Mouse (Mus musculus): ENCODE results near the gene Olfr618.
"Not testable (repeated sequence)": the region's sequence is repeated elsewhere in the genome, so short reads cannot be mapped to it uniquely, and the experiment has no call there.

Gene Olfr618

GRCm38 (mm10) chr7:103589803-103590202 lies at the start of gene Olfr618:
Gene Olfr618 (plus strand): TSS chr7:103590103.
- in situ Hi-C loops (cut with MseI, MboI) = no loop called here

DNA sequence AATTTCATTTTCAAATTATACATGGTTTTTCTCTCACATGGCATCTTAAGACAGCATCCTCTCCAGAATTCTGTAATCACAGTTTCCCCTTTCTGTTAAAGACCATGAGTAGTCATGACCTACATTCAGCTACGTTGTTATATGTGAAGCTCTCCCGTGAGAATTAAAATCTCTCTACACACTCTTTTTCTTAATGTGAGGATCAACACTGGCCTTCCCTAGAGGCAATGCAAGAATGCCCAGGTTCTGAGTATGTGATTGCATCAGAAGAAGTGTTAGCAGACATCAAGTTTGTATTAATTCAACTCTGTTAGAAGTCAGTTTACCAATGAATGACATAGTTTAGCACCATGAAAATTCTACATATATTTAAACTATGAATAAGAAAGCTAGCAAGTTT lies 47.3 kb upstream of the Olfr618 start, which contains the start of gene Olfr612:
Olfr612 (minus strand) TSS at position 101 of the 400 bp plus-strand sequence.
- in situ Hi-C loops (cut with MseI, MboI) = not testable (repeated sequence)

DNA sequence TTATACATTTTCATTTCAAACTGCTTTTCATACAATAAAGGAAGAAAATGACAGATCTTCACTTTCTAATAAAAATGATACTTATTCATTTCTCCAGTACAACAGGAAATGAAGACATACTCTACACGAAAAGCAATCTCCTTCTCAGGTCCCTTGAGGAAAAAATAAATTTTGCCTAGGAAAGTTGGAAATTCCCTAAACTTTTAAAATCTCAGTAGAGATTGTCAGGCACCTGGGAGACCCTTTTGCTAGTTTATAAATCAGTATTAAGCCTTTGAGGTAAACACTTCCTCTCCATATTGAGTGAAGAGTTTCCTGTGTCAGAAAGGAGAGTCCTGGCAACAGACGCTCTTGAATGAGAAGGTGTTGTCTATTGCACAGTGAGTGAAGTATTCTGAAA lies 42.1 kb upstream of the Olfr618 start, which contains the start of gene Olfr613:
Olfr613 (plus strand) TSS at position 301 of the 400 bp plus-strand sequence.
- in situ Hi-C loops (cut with MseI, MboI) = no loop called here

DNA sequence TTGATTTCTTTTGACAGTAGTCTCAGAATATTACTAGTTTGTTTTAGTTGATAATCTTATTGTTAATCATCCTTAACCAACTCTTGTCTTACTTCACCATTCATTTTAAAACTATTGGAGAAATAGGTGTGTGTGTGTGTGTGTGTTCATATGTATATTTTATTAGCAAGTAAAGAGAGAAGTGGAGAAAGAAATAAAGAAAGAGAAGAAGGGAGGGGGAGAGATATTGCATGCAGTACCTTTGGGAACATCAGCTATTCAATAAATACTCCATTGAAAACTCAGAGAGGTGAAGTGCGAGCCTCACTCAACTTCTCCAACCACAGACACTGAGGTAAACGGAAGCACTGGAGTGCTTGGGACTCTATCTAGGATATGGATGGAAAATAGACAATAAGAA lies 34.1 kb upstream of the Olfr618 start, which contains the start of gene Olfr615:
Olfr615 (plus strand) TSS at position 301 of the 400 bp plus-strand sequence.
- in situ Hi-C loops (cut with MseI, MboI) = no loop called here

- in situ Hi-C loops (cut with MseI, MboI) = no loop called here
Measured at GRCm38 (mm10) chr7:103569043-103569442, 20.9 kb upstream of the Olfr618 start, which contains the start of gene Olfr616. Gene Olfr616 (minus strand): TSS chr7:103569143.

- in situ Hi-C loops (cut with MseI, MboI) = no loop called here
Measured at GRCm38 (mm10) chr7:103572761-103573160, 17.1 kb upstream of the Olfr618 start, which contains the start of gene Olfr617. Gene Olfr617 (plus strand): TSS chr7:103573061.

GRCm38 (mm10) chr7:103600275-103600674 lies 10.4 kb downstream of the Olfr618 start, which contains the start of gene Olfr619:
Gene Olfr619 (plus strand): TSS chr7:103600575.
- in situ Hi-C loops (cut with MseI, MboI) = no loop called here

DNA sequence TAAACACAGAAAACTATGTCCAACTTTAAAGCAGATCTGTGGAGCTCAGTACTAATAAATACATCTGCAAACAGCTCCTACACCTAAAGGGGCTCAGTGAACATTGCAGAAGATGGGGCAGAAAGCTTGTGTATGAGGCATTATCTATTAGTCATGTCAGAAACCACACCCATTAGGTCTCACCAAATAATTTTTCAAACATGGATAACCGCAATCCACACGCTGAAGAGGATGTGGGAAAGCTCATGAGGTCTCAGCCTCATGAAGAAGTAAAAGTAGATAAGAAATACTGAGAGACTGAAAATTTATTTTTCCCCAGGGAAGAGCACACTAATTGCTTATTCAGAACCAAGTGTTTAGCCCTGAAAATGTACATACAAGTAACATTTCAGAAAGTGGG lies 17.5 kb downstream of the Olfr618 start:
- in situ Hi-C loops (cut with MseI, MboI) = no loop called here

DNA sequence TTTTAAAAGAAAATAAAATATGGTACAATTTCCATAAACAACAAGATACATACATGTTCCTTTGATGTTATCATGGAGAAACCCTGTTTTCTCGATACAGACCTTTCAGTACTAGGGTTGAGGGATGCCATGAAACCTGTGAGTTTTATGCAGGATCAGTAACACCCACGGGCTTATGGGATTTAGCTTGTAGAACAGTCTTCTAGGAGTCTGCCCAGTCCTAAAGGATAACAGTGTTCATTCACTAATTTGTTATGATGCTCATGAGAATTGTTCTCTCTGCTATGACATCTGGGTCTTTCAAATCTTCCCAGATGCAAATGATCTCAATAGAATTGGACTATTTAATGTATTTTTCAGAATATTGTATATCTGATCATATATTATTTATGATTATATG lies 22.5 kb downstream of the Olfr618 start, which contains the start of gene Olfr620:
Olfr620 (minus strand) TSS at position 101 of the 400 bp plus-strand sequence.
- in situ Hi-C loops (cut with MseI, MboI) = no loop called here

- in situ Hi-C loops (cut with MseI, MboI) = no loop called here
Measured at GRCm38 (mm10) chr7:103636795-103637194, 46.9 kb downstream of the Olfr618 start.

GRCm38 (mm10) chr7:103642602-103643001 lies 52.7 kb downstream of the Olfr618 start, which contains the start of gene Olfr622:
Gene Olfr622 (minus strand): TSS chr7:103642702.
- in situ Hi-C loops (cut with MseI, MboI) = no loop called here

- in situ Hi-C loops (cut with MseI, MboI) = no loop called here
Measured at GRCm38 (mm10) chr7:103644070-103644469, 54.2 kb downstream of the Olfr618 start.

Measured in mouse trophoblast stem cell (cell line).